Mouse (Mus musculus) embryonic facial prominence, embryonic 14.5 days (tissue): ENCODE measurements around the gene Uba2. TPM values are rescaled to one million over a fixed set of nuclear protein-coding genes. Genes with fewer than 3 reads are reported as not detected.

ENCODE experiments used
- ATAC-seq: fragments of 200-750 bp; cut with Nextera tagmentation; 2 replicates; pipeline ENCODE4 v1.8.0; 2017; ENCODE audit warnings: low read depth, moderate number of reproducible peaks, moderate TSS enrichment
- DNase-seq: peaks from one replicate; pipeline ENCODE4 v3.0.0-alpha.2; 2015; ENCODE audit warnings: low spot score
- H3K27ac ChIP-seq: fragments of 300-500 bp; sonication (generic); replicated peaks from 2 replicates; pipeline ENCODE4 v1.5.1; 2014; ENCODE audit warnings: low read depth, mild to moderate bottlenecking, low read length, moderate library complexity
- H3K27me3 ChIP-seq: fragments of 300-500 bp; sonication (generic); replicated peaks from 2 replicates; pipeline ENCODE4 v1.6.1; 2014; ENCODE audit warnings: low read length; ENCODE audit not compliant: control insufficient read depth, insufficient read depth
- H3K36me3 ChIP-seq: fragments of 300-500 bp; sonication (generic); 2 replicates; pipeline ENCODE4 v1.6.1; 2014; ENCODE audit warnings: low read length, mixed read lengths; ENCODE audit not compliant: control insufficient read depth, insufficient read depth
- H3K4me1 ChIP-seq: fragments of 300-500 bp; sonication (generic); 2 replicates; pipeline ENCODE4 v1.6.1; 2014; ENCODE audit warnings: antibody characterized with exemption, low read length; ENCODE audit not compliant: control insufficient read depth, insufficient read depth
- H3K4me2 ChIP-seq: fragments of 300-500 bp; sonication (generic); 2 replicates; pipeline ENCODE4 v1.6.1; 2014; ENCODE audit warnings: low read depth, mild to moderate bottlenecking, low read length, moderate library complexity, mixed read lengths
- H3K4me3 ChIP-seq: fragments of 300-500 bp; sonication (generic); 2 replicates; pipeline ENCODE4 v1.5.1; 2014; ENCODE audit warnings: low read depth, mild to moderate bottlenecking, low read length
- H3K9ac ChIP-seq: fragments of 300-500 bp; sonication (generic); 2 replicates; pipeline ENCODE4 v1.6.1; 2014; ENCODE audit warnings: low read depth, mild to moderate bottlenecking, low read length, moderate library complexity, mixed read lengths
- H3K9me3 ChIP-seq: fragments of 300-500 bp; sonication (generic); 2 replicates; pipeline ENCODE4 v1.6.1; 2016; ENCODE audit warnings: low read length; ENCODE audit not compliant: control insufficient read depth
- WGBS: fragments of 180-500 bp; shearing (Covaris S2); extraction: QIAGEN DNeasy Blood & Tissue Kit; methylation state at CpG from one replicate; pipeline ENCODE4 v1.1.7; 2014; 5-methylcytosine and 5-hydroxymethylcytosine counted together
- polyA plus RNA-seq: library from polyadenylated mRNA; unstranded; fragments of >200 nt; fragmentation: Nextera tagmentation; extraction: Ambion mirVana; gene quantifications from 2 replicates; pipeline ENCODE4 v1.2.1, GENCODE M21; 2014

The Uba2 gene
- polyA plus RNA-seq, 1 experiment from 2014 or later: 166 TPM

DNA sequence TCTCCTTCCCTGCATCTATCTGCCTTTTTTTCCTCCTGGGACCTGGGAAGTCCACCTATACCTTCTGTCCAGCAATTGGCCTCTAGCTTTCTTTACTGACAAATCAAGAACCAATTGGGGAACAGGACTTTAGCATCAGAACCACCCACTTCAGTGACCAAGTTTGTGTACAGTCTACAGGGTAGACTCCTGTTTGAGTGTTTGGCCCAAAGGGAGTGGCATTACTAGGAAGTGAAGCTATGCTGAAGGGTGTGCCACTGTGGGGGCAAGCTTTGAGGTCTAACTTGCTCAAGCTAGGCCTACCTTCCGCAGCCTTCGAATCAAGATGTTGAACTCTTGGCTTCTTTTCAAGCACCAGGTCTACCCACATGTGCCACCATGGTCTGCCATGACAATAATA is 31.4 kb upstream of the Uba2 start:
- DNase-seq: no peak
- H3K36me3 ChIP-seq: peaks cover 55% of the 10 kb centered on the region
- H3K9ac ChIP-seq: no peak overlapping the region
- H3K4me2 ChIP-seq: no peak overlapping the region
- no peaks in the 10 kb centered on the region for H3K9me3 ChIP-seq
- no peaks in the 10 kb centered on the region for H3K4me1 ChIP-seq
- H3K27me3 ChIP-seq: no peaks in the 10 kb centered on the region
- WGBS: 92% methylated on average over 2 of the region's 2 CpGs
- H3K4me3 ChIP-seq: no peak overlapping the region
- no peak for ATAC-seq
- no peak overlapping the region for H3K27ac ChIP-seq

DNA sequence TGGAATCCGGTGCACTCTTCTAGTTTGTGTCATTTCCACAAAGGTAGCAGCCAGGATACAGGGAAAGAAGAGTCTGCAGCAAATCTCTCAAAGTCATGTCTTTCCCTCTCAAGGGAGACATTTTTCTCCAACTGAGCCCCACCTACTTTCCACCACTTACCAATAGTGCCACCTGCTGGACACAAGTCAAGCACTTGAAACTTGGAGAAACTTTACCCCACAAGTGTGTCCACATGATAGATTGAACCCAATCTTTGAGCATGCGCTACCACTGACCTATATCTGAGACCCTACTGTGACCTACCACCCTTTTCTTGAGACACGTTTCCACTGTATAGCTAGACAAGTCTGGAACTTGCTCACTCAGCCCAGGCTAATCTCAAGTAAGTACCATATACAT is 28.9 kb upstream of the Uba2 start:
- DNase-seq (peak; percentile 11), ATAC-seq (no peak)
- peaks cover 4% of the 10 kb centered on the region for H3K4me1 ChIP-seq
- H3K4me3 ChIP-seq: no peak overlapping the region
- H3K27ac ChIP-seq: no peak overlapping the region
- no peaks in the 10 kb centered on the region for H3K27me3 ChIP-seq
- no peak overlapping the region for H3K9ac ChIP-seq
- peaks cover 34% of the 10 kb centered on the region for H3K36me3 ChIP-seq
- H3K4me2 ChIP-seq: no peak overlapping the region
- 46% methylated on average over 3 of the region's 3 CpGs for WGBS
- no peaks in the 10 kb centered on the region for H3K9me3 ChIP-seq

DNA sequence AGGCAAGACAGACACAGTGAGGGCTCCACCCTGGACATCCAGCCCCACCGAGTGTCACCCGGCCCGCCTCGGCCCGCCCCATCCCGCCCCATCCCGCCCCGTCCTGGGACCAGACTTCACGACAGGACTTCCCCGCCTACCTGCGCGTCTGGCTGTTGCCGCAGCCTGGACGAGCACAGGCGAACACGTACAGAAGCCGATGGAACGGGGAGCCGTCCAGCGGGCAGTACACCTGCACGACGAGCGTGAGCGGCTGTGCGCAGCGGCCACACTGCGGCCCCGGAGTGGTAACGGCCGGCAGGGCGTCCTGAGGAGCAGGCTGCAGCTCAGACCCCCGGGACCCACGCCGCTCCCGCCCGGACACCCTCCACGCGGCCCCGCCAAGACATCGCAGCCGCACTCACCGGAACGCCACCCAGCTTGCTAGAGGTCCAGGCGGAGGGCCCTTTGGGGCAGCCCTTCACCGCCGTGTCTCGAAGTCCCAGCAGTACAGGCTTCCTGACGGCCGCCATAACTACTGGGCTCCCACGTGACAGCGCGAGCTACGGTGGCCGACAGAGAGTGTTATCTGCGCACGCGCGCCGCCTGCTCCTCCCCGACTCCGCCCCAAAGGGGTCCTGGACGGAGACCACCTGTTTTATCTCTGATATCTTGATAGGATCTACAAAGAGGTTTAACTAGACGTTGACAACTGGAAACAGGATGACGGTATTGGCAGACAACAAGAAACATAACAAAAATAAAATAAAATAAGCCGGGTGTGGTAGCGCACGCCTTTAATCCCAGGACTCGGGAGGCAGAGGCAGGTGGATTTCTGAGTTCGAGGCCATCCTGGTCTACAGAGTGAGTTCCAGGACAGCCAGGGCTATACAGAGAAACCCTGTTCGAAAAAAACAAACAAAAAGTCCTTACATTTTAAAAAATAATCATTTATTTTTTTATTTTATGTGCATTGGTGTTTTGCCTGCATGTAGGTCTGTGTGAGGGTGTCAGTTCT is 27.0 kb upstream of the Uba2 start, which contains the start of gene Pdcd2l:
Gene Pdcd2l, minus strand, starts transcription at position 530 of the 997 bp plus-strand sequence.
- DNase-seq (peak; percentile 93), ATAC-seq (peak; percentile 93)
- Histone ChIP-seq H3K9me3 (no peaks in the 10 kb centered on the region), H3K4me2 (peak within 1 kb of the TSS; percentile 62), H3K4me1 (peaks cover 4% of the 10 kb centered on the region), H3K9ac (peak within 1 kb of the TSS; percentile 92), H3K4me3 (peak within 1 kb of the TSS; percentile 97), H3K27ac (peak within 1 kb of the TSS; percentile 17; the same call in 1 of the 2 replicates), H3K36me3 (peaks cover 33% of the 10 kb centered on the region), H3K27me3 (no peaks in the 10 kb centered on the region)
- WGBS: 6% methylated on average over 34 of the region's 70 CpGs

DNA sequence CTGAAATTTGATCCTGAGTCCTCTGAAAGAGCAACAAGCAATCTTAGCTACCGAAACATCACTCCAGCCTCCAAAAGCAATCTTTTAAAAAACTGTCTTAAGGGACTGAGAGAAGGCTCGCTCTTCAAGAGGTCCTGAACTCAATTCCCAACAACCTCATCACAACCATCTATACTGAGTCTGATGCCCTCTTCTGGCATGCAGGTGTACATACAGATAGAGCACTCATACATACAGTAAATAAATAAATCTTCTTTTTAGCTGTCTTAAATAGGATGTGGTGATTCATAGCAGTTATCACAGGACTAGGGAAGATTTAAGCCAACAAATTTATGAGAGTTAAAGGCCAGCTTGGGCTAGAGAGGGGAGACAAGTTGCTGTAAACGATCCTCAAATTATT is 26.2 kb upstream of the Uba2 start:
- no peak overlapping the region for H3K27ac ChIP-seq
- H3K36me3 ChIP-seq: peaks cover 25% of the 10 kb centered on the region
- DNase-seq: peak; percentile 8
- peaks cover 4% of the 10 kb centered on the region for H3K4me1 ChIP-seq
- peak overlapping the region; percentile 62 for H3K4me2 ChIP-seq
- H3K9ac ChIP-seq: peak overlapping the region; percentile 92
- 34% methylated on average over 3 of the region's 3 CpGs for WGBS
- ATAC-seq: no peak
- no peaks in the 10 kb centered on the region for H3K9me3 ChIP-seq
- H3K4me3 ChIP-seq: peak overlapping the region; percentile 97
- no peaks in the 10 kb centered on the region for H3K27me3 ChIP-seq

DNA sequence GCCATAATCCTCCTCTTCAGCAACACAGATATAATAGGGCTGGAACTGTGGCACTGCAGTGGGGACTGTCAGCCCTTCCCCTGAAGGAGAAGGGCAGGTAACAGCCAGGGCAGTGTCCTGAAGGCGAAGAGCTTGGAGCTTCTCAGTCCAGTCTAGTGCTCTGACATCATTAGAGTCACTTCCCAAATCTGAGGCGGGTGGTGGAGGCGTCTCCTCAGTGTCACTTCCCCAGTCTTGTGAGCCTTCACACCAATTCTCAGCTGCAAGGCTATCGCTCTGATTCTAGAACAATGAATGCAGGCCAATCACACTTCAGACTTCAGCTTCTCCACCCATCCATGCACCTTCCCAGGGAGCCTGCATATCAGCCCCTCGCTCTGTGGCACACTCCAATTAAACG is 23.4 kb upstream of the Uba2 start:
- Histone ChIP-seq H3K27me3 (no peaks in the 10 kb centered on the region), H3K4me3 (no peak overlapping the region), H3K4me2 (no peak overlapping the region), H3K36me3 (peaks cover 41% of the 10 kb centered on the region), H3K9me3 (no peaks in the 10 kb centered on the region), H3K9ac (no peak overlapping the region), H3K4me1 (peaks cover 4% of the 10 kb centered on the region), H3K27ac (no peak overlapping the region)
- no peak for DNase-seq
- 95% methylated on average over 6 of the region's 6 CpGs for WGBS
- no peak for ATAC-seq

DNA sequence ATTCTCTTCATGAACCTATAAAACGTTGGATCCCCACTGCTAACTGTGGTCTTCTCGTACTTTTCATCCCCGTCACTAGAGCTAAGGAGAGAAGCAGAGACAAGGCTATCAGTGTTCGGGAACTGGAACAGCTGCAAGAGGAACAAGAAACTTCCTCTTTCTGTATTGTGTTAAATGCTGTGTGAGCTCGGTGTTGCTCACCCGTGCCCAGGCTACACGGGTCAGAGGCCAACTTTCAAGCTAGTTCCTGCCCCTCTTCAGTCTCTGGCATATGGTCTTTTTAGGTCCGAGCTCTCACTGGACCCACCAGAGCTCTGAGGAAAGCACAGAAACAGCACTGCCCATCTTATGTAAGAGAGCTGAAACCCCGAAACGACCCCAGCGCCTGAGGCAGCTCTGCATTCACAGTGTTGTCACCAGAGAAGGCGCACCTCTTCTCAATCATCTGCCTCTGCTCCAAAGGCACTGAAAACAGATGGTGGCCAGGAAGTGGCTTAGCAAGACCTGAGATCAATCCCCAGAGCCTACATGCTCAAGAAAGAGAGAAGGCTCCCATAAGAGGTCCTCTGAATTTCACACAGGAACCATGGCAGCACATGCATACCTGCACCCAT is 20.1 kb upstream of the Uba2 start:
- DNase-seq (no peak), ATAC-seq (no peak)
- Histone ChIP-seq H3K36me3 (peaks cover 70% of the 10 kb centered on the region), H3K4me2 (no peak overlapping the region), H3K27ac (no peak overlapping the region), H3K4me3 (no peak overlapping the region), H3K9me3 (no peaks in the 10 kb centered on the region), H3K9ac (no peak overlapping the region), H3K27me3 (no peaks in the 10 kb centered on the region), H3K4me1 (no peaks in the 10 kb centered on the region)
- WGBS: 86% methylated on average over 12 of the region's 12 CpGs

DNA sequence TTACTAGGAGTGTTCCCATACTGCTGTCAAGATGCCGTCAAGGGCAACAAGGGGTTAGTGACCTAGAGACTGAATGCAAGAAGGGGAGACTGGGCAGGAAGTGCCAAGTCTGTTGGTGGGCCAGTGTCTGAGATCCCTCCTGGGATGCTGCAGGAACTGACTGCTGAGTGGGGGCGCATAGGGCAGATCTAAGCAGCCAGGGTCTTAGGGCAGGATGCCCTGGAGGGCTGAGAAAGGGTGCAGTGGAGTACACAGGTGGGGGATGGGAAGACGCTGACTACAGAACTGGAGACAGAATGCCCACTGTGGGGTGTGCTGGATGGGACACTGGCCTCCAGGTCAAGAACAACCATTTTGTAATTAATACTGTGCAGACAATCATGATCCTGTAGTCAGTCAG is 14.4 kb upstream of the Uba2 start:
- H3K4me2 ChIP-seq: no peak overlapping the region
- H3K9me3 ChIP-seq: no peaks in the 10 kb centered on the region
- no peaks in the 10 kb centered on the region for H3K4me1 ChIP-seq
- H3K9ac ChIP-seq: no peak overlapping the region
- 53% methylated on average over 3 of the region's 3 CpGs for WGBS
- ATAC-seq: no peak
- peaks cover 47% of the 10 kb centered on the region for H3K36me3 ChIP-seq
- H3K27ac ChIP-seq: no peak overlapping the region
- no peak for DNase-seq
- no peak overlapping the region for H3K4me3 ChIP-seq
- no peaks in the 10 kb centered on the region for H3K27me3 ChIP-seq

DNA sequence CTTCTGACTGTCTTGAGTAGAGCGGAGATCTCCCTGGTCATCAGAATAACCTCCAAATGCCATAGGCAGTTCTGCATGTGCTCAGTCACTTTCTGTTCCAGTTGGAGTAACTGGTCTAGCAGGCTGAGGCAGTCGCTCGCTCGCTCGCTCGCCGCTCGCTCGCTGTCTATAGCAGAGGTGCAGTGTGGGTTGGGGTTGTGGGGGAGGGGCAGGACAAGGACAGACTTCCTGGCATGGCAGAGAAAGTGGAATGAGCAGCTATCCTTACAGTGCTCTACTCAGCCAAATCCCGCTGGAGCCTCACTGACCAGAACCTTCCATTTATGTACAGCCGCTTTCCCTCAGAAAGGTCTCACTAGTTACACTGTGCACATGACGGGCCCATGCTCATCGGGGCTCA is 14.0 kb upstream of the Uba2 start:
- ATAC-seq: peak; percentile 30; the same call in 1 of the 2 replicates
- Histone ChIP-seq H3K4me3 (no peak overlapping the region), H3K9me3 (no peaks in the 10 kb centered on the region), H3K27me3 (no peaks in the 10 kb centered on the region), H3K4me1 (no peaks in the 10 kb centered on the region), H3K36me3 (peaks cover 43% of the 10 kb centered on the region), H3K4me2 (no peak overlapping the region), H3K9ac (no peak overlapping the region), H3K27ac (no peak overlapping the region)
- peak; percentile 33 for DNase-seq
- 78% methylated on average over 12 of the region's 13 CpGs for WGBS
